Mouse (Mus musculus): ENCODE data around the gene Plekhb1.

The Plekhb1 gene

DNA sequence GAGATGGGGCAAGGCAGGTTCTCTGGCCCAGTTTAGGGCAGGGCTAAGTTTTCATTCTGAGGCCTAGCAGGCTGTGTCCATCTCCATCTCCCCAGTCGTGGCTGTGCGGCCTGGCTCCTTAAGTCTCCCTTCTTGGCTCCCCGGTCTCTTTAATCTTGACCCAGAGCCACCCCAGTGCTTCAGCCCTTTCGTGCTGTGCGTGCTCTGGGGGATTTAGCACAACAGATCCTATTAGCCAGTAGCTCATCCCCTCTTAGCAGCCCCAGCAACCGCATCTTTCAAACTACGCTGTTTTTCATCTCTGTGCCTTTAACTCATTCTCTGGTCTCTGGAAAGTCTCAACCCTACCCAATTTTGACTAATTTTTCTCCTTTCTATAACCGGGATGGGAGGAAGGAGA, at the start of gene Plekhb1:
Gene Plekhb1, minus strand, starts transcription at position 184 of the 400 bp plus-strand sequence.
- in situ Hi-C loops (cut with MboI) = no loop called here

DNA sequence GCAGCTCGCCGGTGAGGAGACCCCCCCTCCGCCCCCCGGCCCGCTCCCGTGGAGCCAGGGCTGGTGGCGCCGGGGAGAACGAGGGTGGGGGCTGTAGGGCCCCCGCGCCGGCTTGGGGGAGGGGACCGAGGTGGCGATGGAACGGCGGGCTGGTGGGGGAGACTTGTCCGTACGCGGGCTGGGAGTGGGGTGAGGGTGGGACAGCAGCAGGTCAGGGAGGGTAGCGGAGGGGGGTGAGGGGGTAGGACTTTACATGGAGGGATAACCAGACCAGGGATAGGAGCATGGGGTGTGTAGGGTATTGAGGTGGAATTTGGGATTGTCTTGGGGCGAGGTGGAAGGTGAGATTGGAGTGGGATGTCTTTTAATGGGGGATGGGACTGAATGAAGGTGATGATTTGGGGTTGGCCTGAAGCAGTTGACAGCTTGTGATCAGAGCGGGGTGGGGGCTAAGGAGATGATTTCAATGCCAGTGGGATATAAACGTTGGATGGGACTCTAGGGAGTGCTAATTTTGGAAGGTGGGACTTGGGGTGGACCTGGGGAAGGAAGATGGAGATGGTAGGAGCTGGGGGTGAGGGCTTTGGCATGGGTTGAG, 44.8 kb upstream of the Plekhb1 start:
- in situ Hi-C loops (cut with MboI) = no loop called here

GRCm38 (mm10) chr7:100706143-100706841, 44.1 kb upstream of the Plekhb1 start, which contains the start of gene Fam168a:
Gene Fam168a, plus strand, starts transcription at chr7:100706635.
- in situ Hi-C loops (cut with MboI) = no loop called here

DNA sequence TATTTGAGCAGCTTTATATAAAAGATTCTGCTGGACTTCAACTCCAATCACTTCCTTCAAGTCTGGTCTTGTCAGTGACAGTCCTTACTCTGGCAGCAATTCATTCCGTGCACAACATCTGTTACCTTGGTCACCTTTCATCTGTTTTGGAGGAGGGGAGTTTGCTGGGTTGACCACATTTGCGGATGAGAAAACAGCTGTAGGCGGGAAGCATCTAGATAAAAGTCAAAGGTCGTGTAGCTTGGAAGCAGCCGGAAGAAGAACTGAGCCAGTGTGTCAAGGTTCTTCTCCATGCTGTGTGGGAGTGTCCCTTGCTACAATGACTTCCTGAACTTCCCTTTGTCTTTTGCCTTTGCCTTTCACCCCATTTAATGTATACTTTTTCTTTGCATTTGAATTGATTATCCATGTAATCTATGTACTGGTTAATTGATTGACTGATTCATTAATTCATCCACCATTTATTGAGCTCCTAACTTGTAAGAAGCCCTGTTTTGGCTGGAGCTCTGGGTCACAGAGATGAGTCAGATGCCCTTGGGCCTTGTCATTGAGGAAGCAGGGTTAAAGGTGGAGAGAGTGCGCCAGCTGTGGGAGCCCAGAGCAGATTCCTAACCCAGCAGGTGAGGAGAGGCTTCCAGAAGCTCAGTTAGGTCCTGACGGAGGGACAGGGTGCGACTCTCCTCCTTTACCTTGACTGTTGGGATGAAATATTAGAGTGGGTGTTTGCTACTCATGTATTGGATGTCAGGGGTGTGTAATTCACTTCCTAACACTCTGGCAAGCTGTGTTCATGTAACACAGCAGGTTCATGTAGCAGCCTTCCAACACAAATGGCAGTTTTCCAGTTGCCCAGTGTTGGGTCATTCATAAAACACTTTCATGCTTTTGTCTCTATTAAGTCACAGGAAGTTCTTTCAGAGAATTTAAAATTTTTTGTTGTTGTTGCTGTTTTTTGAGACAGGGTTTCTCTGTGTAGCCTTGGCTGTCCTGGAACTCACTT, 37.9 kb upstream of the Plekhb1 start:
- in situ Hi-C loops (cut with MboI) = no loop called here

- in situ Hi-C loops (cut with MboI) = no loop called here
Observed at GRCm38 (mm10) chr7:100693199-100693598, 31.0 kb upstream of the Plekhb1 start.

DNA sequence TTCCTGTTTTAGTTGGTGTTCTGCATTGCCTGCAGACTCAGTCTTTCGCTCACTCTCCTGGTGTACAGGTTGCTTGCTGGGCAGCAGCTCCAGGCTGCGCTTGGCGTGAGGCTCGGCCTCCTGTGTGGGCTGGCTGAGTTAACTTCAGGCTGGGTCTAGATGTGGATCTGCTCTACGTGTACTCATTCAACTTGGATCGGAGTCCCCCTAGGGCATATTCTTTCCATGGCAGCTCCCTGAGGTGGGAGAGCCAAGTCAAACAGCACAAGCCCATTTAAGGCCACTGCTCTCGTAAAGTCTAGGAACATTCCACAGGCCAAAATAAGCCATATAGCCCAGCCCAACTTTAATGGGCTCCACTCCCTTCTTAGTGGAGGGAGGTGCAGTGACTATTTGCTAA, 26.3 kb upstream of the Plekhb1 start:
- in situ Hi-C loops (cut with MboI) = no loop called here

DNA sequence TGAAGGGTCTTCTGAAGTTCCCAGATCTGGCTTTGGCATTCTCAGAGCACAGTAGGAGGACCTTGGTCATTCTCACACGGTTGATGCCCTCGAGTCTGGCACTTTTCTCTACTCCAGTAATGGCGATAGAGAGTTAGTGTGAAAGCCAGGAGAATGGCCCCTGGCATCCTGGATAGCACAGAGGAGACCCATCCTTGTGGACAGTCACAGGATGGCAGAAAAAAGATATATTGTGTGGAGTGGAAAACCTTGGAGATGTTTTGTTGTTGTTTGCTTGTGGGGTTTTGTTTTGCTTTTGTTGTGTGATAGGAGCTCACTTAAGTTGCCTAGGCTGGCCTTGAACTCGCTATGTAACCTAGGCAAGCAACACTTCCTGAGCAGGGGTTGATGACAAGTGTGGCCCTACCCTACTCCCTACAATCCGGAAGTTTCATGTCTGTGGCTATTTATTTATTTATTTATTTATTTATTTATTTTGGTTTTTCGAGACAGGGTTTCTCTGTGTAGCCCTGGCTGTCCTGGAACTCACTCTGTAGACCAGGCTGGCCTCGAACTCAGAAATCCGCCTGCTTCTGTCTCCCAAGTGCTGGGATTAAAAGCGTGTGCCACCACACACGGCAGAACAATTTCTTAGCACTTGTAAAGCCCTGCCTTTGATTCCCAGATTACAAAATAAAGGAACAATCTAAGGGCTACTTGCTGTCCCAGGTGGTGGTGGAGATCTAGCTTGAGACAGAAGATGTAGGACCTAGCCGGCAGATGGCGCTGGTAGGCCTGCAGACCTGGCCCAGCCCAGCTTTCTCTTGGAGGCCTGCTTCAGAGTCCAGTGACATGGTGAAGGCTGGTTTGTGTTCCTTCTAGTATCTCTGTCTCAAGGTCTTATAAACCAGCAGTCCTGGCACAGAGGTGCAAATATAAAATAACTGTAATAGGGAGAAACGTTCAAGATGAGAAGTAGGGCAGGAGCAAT, 23.1 kb upstream of the Plekhb1 start:
- in situ Hi-C loops (cut with MboI) = no loop called here

- in situ Hi-C loops (cut with MboI) = no loop called here
Observed at GRCm38 (mm10) chr7:100684538-100684937, 22.3 kb upstream of the Plekhb1 start.

DNA sequence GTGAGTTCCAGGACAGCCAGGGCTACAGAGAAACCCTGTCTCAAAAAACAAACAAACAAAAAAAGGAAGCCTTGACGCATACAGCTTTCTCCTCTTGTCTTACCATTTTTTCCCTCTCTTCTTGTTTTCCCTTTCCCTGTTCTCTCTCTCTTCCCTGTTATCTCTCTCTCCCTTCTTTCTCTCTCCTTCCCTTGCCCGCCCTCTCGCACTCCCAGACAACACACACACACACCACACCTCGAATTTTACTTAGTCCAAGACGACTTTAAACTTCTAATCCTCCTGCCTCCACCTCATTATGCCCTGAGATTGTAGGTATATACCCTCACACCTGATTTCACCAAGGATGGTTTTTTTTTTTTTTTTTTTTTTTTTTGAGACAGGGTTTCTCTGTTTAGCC, 21.9 kb upstream of the Plekhb1 start:
- in situ Hi-C loops (cut with MboI) = no loop called here

DNA sequence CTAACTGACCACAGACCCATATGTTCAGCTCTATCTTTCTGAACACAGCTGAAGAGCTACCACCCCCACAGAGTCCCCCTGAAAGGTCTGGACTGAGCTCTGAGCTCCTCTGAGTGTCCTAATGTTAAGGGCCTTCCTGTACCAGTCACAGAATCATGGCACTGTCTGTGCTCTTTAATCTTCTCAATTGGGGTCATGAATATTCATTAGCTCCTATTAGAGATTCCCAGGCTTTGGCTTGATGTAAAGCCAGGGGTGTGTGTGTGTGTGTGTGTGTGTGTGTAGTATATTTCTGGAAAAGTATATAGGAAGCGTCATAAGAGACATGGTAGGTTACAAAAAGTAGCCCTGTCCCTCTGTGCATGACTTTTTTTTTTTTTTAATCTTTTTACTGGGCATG, 21.0 kb upstream of the Plekhb1 start:
- in situ Hi-C loops (cut with MboI) = no loop called here

GRCm38 (mm10) chr7:100681132-100681531, 18.9 kb upstream of the Plekhb1 start:
- in situ Hi-C loops (cut with MboI) = no loop called here

- in situ Hi-C loops (cut with MboI) = no loop called here
Observed at GRCm38 (mm10) chr7:100678948-100679880, 17.0 kb upstream of the Plekhb1 start.

- in situ Hi-C loops (cut with MboI) = no loop called here
Observed at GRCm38 (mm10) chr7:100678052-100678451, 15.8 kb upstream of the Plekhb1 start.

GRCm38 (mm10) chr7:100674941-100675340, 12.7 kb upstream of the Plekhb1 start:
- in situ Hi-C loops (cut with MboI) = no loop called here

- in situ Hi-C loops (cut with MboI) = no loop called here
Observed at GRCm38 (mm10) chr7:100673452-100673851, 11.2 kb upstream of the Plekhb1 start.

DNA sequence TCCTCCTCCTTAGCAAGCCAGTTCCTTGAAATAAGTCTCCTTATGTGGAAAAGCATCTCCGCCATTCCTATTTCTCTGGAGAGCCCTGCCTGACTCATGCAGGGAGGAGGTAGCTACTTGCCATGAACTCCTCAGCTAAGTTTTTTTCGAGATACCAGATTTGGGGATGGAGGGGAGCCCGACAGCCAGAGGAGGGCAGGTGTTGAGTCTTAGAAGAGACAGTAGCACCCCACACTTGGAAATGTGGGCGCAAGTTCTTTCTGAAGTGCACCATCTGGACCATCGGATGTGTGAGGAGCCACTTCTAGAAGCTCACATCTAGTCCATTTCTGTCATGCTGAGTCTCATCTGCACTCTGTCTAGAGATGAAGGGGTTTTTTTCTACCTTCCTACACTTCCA, 8.4 kb upstream of the Plekhb1 start:
- in situ Hi-C loops (cut with MboI) = no loop called here

- in situ Hi-C loops (cut with MboI) = no loop called here
Observed at GRCm38 (mm10) chr7:100663729-100664304, 1.6 kb upstream of the Plekhb1 start.

- in situ Hi-C loops (cut with MboI) = no loop called here
Observed at GRCm38 (mm10) chr7:100663190-100663589, 976 bp upstream of the Plekhb1 start.

DNA sequence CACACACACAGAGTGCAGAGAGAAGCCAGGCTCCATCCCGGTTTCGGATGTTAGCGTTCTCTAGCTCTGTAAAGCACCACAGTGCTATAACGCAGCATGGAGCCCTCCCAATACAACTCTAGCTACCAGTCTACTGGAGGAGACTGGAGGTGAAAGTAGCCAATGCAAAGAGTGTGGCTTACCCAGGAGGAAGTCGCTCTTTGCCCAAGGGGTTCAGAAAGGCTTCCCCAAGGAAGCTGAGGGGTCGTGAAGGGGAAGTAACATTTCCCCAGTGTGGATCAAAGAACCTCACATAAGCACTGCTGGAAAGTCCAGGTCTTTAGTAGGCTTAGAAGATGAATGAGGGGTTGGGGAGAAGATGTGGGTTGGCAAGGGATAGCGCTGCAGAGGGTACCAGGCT, 950 bp downstream of the Plekhb1 start:
- in situ Hi-C loops (cut with MboI) = no loop called here

GRCm38 (mm10) chr7:100658093-100658578, 4.1 kb downstream of the Plekhb1 start:
- in situ Hi-C loops (cut with MboI) = no loop called here

Measured in mature B cell (primary cell).